Mouse (Mus musculus) gastrocnemius, postnatal 10 days (tissue): Measurements from ENCODE around the gene Cd84. TPM values are rescaled to one million over a fixed set of nuclear protein-coding genes. Genes with fewer than 3 reads are reported as not detected.

Experiments used
- DNase-seq: peaks from one replicate; pipeline ENCODE4 v3.0.0; 2021; ENCODE audit warnings: mixed read lengths
- total RNA-seq, 2 experiments: library from RNA; stranded (reverse); gene quantifications; 2 replicates each; pipeline ENCODE4 v1.2.3; 2021

Cd84 gene
- total RNA-seq, 2 experiments from 2014 or later, result 2.1 to 5.0 TPM

GRCm38 (mm10) chr1:171917305-171918039, 78.0 kb downstream of the Cd84 start, which contains the start of gene Slamf6:
Gene Slamf6, plus strand, starts transcription at chr1:171917515.
- no peak for DNase-seq

GRCm38 (mm10) chr1:171918136-171918920, 78.8 kb downstream of the Cd84 start:
- DNase-seq, result no peak

- no peak for DNase-seq
Measured at GRCm38 (mm10) chr1:171919193-171919592, 79.7 kb downstream of the Cd84 start.

GRCm38 (mm10) chr1:171919901-171920510, 80.5 kb downstream of the Cd84 start:
- no peak for DNase-seq

- no peak for DNase-seq
Measured at GRCm38 (mm10) chr1:171920989-171921621, 81.6 kb downstream of the Cd84 start.

GRCm38 (mm10) chr1:171921641-171922040, 82.1 kb downstream of the Cd84 start:
- DNase-seq, result no peak

GRCm38 (mm10) chr1:171922844-171923243, 83.3 kb downstream of the Cd84 start:
- no peak for DNase-seq

GRCm38 (mm10) chr1:171924900-171925299, 85.4 kb downstream of the Cd84 start:
- DNase-seq, result no peak

- no peak for DNase-seq
Measured at GRCm38 (mm10) chr1:171933851-171934250, 94.4 kb downstream of the Cd84 start.

- no peak for DNase-seq
Measured at GRCm38 (mm10) chr1:171938952-171939948, 99.8 kb downstream of the Cd84 start.

Other genes starting within 250 kb of the Cd84 start
- under 1 TPM; 0.23 to 0.50 TPM for gene Ly9, start 232.3 kb upstream of the Cd84 start, total RNA-seq
- gene Slamf7, start 186.7 kb upstream of the Cd84 start, total RNA-seq, result under 1 TPM; 0.09 to 0.25 TPM
- gene Cd48, start 157.7 kb upstream of the Cd84 start, total RNA-seq, result 1 to 10 TPM; 1.1 to 1.7 TPM
- under 1 TPM in 1 of 2 experiments, not detected in 1; 0.05 TPM for gene Slamf1, start 72.6 kb upstream of the Cd84 start, total RNA-seq
- gene Gm10521, start 56.0 kb downstream of the Cd84 start, total RNA-seq, result under 1 TPM in 1 of 2 experiments, not detected in 1; 0.20 TPM
- under 1 TPM; 0.23 to 0.63 TPM for gene Slamf6, start 77.8 kb downstream of the Cd84 start, total RNA-seq
- 1 to 10 TPM; 5.2 to 7.0 TPM for gene Vangl2, start 188.7 kb downstream of the Cd84 start, total RNA-seq
- gene Nhlh1, start 217.9 kb downstream of the Cd84 start, total RNA-seq, result not detected
- 100 to 1,000 TPM in 1 of 2 experiments, 10 to 100 TPM in 1; 97.9 to 117 TPM for gene Copa, start 242.8 kb downstream of the Cd84 start, total RNA-seq
- gene Ncstn, start 243.1 kb downstream of the Cd84 start, total RNA-seq, result 10 to 100 TPM; 43.2 to 47.5 TPM